Mouse (Mus musculus) myocyte (in vitro differentiated cells): Measurements from ENCODE around the gene 4930486L24Rik. TPM values are rescaled to one million over a fixed set of nuclear protein-coding genes. Genes with fewer than 3 reads are reported as not detected.
"Not testable (repeated sequence)": the region's sequence is repeated elsewhere in the genome, so short reads cannot be mapped to it uniquely, and the experiment has no call there.

Experiments used
- H3K27me3 ChIP-seq: one replicate; pipeline ENCODE4 v1.6.1; 2011; ENCODE audit not compliant: control insufficient read depth, insufficient read depth, insufficient read length
- H3K36me3 ChIP-seq: one replicate; pipeline ENCODE4 v1.6.1; 2011; ENCODE audit not compliant: control insufficient read depth, insufficient read depth
- H3K4me2 ChIP-seq: one replicate; pipeline ENCODE4 v1.6.1; 2011; ENCODE audit warnings: low read depth, control low read depth
- H3K4me3 ChIP-seq: one replicate; pipeline ENCODE4 v1.5.1; 2011; ENCODE audit warnings: mild to moderate bottlenecking, control low read depth, moderate library complexity
- H3K79me2 ChIP-seq: one replicate; pipeline ENCODE4 v1.6.1; 2011; ENCODE audit not compliant: control insufficient read depth, insufficient read depth
- H3ac ChIP-seq: one replicate; pipeline ENCODE4 v1.6.1; 2011; ENCODE audit not compliant: control insufficient read depth, insufficient read length
- CEBPB ChIP-seq: IDR thresholded peaks from 2 replicates; pipeline ENCODE4 v1.6.1; 2011; ENCODE audit warnings: mild to moderate bottlenecking, moderate library complexity; ENCODE audit not compliant: poor library complexity, insufficient read depth, severe bottlenecking
- E2F4 ChIP-seq: IDR thresholded peaks from one replicate; pipeline ENCODE4 v1.6.1; 2011; ENCODE audit warnings: mild to moderate bottlenecking, control low read depth, moderate library complexity; ENCODE audit not compliant: insufficient read depth
- MAX ChIP-seq: IDR thresholded peaks from one replicate; pipeline ENCODE4 v1.6.1; 2011; ENCODE audit warnings: low read depth, mild to moderate bottlenecking, control low read depth
- MYOD1 ChIP-seq, 3 experiments: IDR thresholded peaks; one replicate each; pipeline ENCODE4 v1.6.1; 2011; ENCODE audit warnings: control low read depth in 2 of 3, low read depth in 2 of 3, mild to moderate bottlenecking in 2 of 3, moderate library complexity in 1 of 3; ENCODE audit not compliant: insufficient read length in 2 of 3, control insufficient read depth in 1 of 3
- MYOG ChIP-seq, 3 experiments: IDR thresholded peaks; one replicate each; pipeline ENCODE4 v1.6.1; 2011; ENCODE audit warnings: control low read depth in 2 of 3, low read depth in 2 of 3, mild to moderate bottlenecking in 2 of 3; ENCODE audit not compliant: insufficient read length in 2 of 3, control insufficient read depth in 1 of 3, insufficient read depth in 1 of 3
- POLR2A ChIP-seq: IDR thresholded peaks from one replicate; pipeline ENCODE4 v1.6.1; 2011; ENCODE audit warnings: low read depth, mild to moderate bottlenecking, control low read depth, moderate library complexity; ENCODE audit not compliant: insufficient read length
- POLR2AphosphoS2 ChIP-seq: IDR thresholded peaks from one replicate; pipeline ENCODE4 v1.6.1; 2011; ENCODE audit warnings: low read depth, control low read depth; ENCODE audit not compliant: insufficient read length
- REST ChIP-seq: IDR thresholded peaks from one replicate; pipeline ENCODE4 v1.6.1; 2011; ENCODE audit warnings: mild to moderate bottlenecking, control low read depth, moderate library complexity; ENCODE audit not compliant: insufficient read depth, insufficient read length
- SRF ChIP-seq: IDR thresholded peaks from one replicate; pipeline ENCODE4 v1.6.1; 2011; ENCODE audit warnings: low read depth; ENCODE audit not compliant: control insufficient read depth, insufficient read length
- TCF12 ChIP-seq: IDR thresholded peaks from one replicate; pipeline ENCODE4 v1.6.1; 2011; ENCODE audit warnings: mild to moderate bottlenecking, control low read depth; ENCODE audit not compliant: poor library complexity, insufficient read depth, severe bottlenecking
- TCF3 ChIP-seq: IDR thresholded peaks from one replicate; pipeline ENCODE4 v1.6.1; 2011; ENCODE audit warnings: low read depth, control low read depth; ENCODE audit not compliant: insufficient read length
- USF1 ChIP-seq: IDR thresholded peaks from one replicate; pipeline ENCODE4 v1.6.1; 2011; ENCODE audit warnings: low read depth, mild to moderate bottlenecking, control low read depth, moderate library complexity
- polyA plus RNA-seq: library from polyadenylated mRNA; unstranded; fragments of >200 nt; fragmentation: generic; extraction: Trizol; gene quantifications from one replicate; pipeline ENCODE4 v1.2.1, GENCODE M21; 2012; ENCODE audit warnings: missing spikeins

4930486L24Rik gene
- polyA plus RNA-seq, result 0.29 TPM

DNA sequence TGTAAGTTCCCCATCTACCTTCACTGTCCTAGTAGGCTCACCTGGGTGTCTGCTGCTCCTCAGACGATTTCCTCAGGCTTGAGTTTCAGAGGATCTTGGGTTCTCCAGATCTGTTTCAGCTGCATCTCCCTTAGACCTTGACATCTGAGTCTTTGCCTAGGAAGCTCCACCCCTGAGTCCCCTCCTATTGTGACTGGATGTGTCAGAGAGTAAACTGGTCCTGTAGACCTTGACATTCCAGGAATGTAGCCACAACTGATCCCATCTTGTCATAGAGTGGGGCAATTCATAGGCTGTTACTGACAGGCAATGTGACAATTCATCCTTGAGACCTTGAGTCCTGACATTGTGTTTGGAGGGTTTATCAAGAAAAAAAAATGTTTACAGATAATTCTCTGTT lies at the start of gene 4930486L24Rik:
Gene 4930486L24Rik (minus strand): TSS at position 195 of the 400 bp plus-strand sequence.
- H3K4me3 ChIP-seq, result no peak within 1 kb of the TSS
- H3K79me2 ChIP-seq, result no peaks in the 10 kb centered on the region
- no peak within 1 kb of the TSS for H3K4me2 ChIP-seq
- no peak for TF ChIP-seq USF1
- no peak for TF ChIP-seq MYOG (IDR thresholded peaks at IDR 0.05; ENCODE audit: control insufficient read depth in 1 of 3, insufficient read depth in 1 of 3, insufficient read length in 2 of 3, low read depth in 2 of 3)
- TF ChIP-seq POLR2AphosphoS2, result no peak
- TF ChIP-seq E2F4, result no peak
- no peak for TF ChIP-seq CEBPB
- TF ChIP-seq MAX, result no peak
- TF ChIP-seq TCF12, result no peak
- TF ChIP-seq TCF3, result no peak
- TF ChIP-seq REST, result no peak
- no peak for TF ChIP-seq POLR2A
- no peak for TF ChIP-seq MYOD1 (IDR thresholded peaks at IDR 0.05; ENCODE audit: control insufficient read depth in 1 of 3, insufficient read length in 2 of 3, low read depth in 2 of 3)
- TF ChIP-seq SRF, result no peak
- H3ac ChIP-seq, result no peak within 1 kb of the TSS
- H3K36me3 ChIP-seq, result no peaks in the 10 kb centered on the region
- no peaks in the 10 kb centered on the region for H3K27me3 ChIP-seq

DNA sequence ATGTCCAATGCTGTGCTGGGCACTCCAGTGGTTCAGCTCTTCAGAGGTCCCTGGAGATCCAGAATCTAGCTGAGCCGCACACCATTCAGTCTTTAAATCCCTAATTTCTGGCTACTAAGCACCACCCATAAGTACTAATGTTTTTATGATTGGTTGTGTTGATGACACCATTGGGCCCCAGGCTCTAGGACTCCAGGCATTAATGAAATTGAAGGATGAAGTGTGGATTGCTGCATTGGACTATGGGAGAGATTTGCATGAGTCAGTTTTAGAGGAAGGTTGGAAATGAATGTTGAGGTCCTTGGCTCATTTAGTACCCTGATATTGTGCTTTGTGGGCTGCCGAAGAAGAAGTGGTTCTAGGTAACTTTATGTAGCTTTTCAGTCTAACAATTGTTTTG lies 40.5 kb upstream of the 4930486L24Rik start, which contains the start of gene Tpbpb:
Gene Tpbpb (minus strand): TSS at position 101 of the 400 bp plus-strand sequence.
- H3K36me3 ChIP-seq, H3K27me3 ChIP-seq, H3K4me3 ChIP-seq, H3K4me2 ChIP-seq, H3K79me2 ChIP-seq, H3ac ChIP-seq: not testable (repeated sequence)

DNA sequence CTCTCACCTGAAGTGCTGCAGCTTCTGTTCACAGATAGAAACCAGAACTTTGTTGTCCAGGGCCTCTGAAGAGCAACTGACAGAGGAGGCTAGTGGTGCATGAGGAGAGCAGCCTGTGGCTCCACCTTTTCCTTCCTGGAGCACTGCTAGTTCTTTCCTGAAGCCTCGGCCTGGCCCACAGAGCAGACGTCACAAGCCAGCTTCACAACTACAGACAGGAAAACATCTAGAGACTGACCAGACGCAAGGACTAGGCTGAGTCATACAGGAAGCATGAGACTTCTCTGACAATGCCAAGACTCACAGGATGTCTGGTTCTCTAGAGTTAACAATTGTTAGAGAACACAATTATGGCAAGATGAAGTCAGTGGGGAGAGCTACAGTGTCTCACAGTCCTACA lies 33.1 kb upstream of the 4930486L24Rik start, which contains the start of gene Ctla2b:
Gene Ctla2b (minus strand): TSS at position 120 of the 400 bp plus-strand sequence.
- H3K4me3 ChIP-seq, result no peak within 1 kb of the TSS
- H3K79me2 ChIP-seq, result no peaks in the 10 kb centered on the region
- H3K27me3 ChIP-seq, result no peaks in the 10 kb centered on the region
- no peak within 1 kb of the TSS for H3K4me2 ChIP-seq
- TF ChIP-seq TCF3, result no peak
- TF ChIP-seq E2F4, result no peak
- TF ChIP-seq MYOG (IDR thresholded peaks at IDR 0.05; ENCODE audit: control insufficient read depth in 1 of 3, insufficient read depth in 1 of 3, insufficient read length in 2 of 3, low read depth in 2 of 3), result no peak
- TF ChIP-seq CEBPB, result no peak
- no peak for TF ChIP-seq USF1
- no peak for TF ChIP-seq MAX
- TF ChIP-seq SRF, result no peak
- no peak for TF ChIP-seq POLR2AphosphoS2
- TF ChIP-seq REST, result no peak
- no peak for TF ChIP-seq POLR2A
- no peak for TF ChIP-seq TCF12
- no peak for TF ChIP-seq MYOD1 (IDR thresholded peaks at IDR 0.05; ENCODE audit: control insufficient read depth in 1 of 3, insufficient read length in 2 of 3, low read depth in 2 of 3)
- no peaks in the 10 kb centered on the region for H3K36me3 ChIP-seq
- no peak within 1 kb of the TSS for H3ac ChIP-seq

DNA sequence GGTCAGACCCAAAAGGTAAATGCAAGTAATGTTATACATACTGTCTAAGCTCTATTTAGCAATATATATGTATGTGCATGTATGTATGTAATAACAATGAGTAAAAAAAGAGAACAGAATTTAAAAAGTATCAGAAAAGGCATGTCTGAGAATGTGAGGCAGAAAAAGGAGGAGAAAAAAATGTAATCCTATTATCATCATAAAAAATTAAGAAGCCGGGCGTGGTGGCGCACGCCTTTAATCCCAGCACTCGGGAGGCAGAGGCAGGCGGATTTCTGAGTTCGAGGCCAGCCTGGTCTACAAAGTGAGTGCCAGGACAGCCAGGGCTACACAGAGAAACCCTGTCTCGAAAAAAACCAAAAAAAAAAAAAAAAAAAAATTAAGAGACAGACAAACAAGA lies 32.5 kb upstream of the 4930486L24Rik start, which contains the start of gene Gm49392:
Gene Gm49392 (minus strand): TSS at position 101 of the 400 bp plus-strand sequence.
- not testable (repeated sequence) for H3K4me3 ChIP-seq, H3K27me3 ChIP-seq, H3K4me2 ChIP-seq, H3ac ChIP-seq, H3K36me3 ChIP-seq, H3K79me2 ChIP-seq

GRCm38 (mm10) chr13:60895406-60896160 lies 31.3 kb upstream of the 4930486L24Rik start:
- H3K79me2 ChIP-seq, result no peaks in the 10 kb centered on the region
- H3K4me3 ChIP-seq, result no peak overlapping the region
- H3K36me3 ChIP-seq, result no peaks in the 10 kb centered on the region
- no peak for TF ChIP-seq SRF
- no peak for TF ChIP-seq POLR2AphosphoS2
- TF ChIP-seq CEBPB, result no peak
- no peak for TF ChIP-seq REST
- TF ChIP-seq POLR2A, result no peak
- no peak for TF ChIP-seq E2F4
- TF ChIP-seq MYOG (IDR thresholded peaks at IDR 0.05; ENCODE audit: control insufficient read depth in 1 of 3, insufficient read depth in 1 of 3, insufficient read length in 2 of 3, low read depth in 2 of 3), result no peak
- no peak for TF ChIP-seq MAX
- no peak for TF ChIP-seq USF1
- no peak for TF ChIP-seq MYOD1 (IDR thresholded peaks at IDR 0.05; ENCODE audit: control insufficient read depth in 1 of 3, insufficient read length in 2 of 3, low read depth in 2 of 3)
- no peak for TF ChIP-seq TCF12
- no peak for TF ChIP-seq TCF3
- no peak overlapping the region for H3ac ChIP-seq
- H3K4me2 ChIP-seq, result no peak overlapping the region
- H3K27me3 ChIP-seq, result no peaks in the 10 kb centered on the region
